Mouse (Mus musculus): Measurements from ENCODE around the gene Snx29. TPM values are rescaled to one million over a fixed set of nuclear protein-coding genes. Genes with fewer than 3 reads are reported as not detected.

Gene Snx29
- polyA plus RNA-seq, 1 experiment from 2014 or later = 16.0 TPM

DNA sequence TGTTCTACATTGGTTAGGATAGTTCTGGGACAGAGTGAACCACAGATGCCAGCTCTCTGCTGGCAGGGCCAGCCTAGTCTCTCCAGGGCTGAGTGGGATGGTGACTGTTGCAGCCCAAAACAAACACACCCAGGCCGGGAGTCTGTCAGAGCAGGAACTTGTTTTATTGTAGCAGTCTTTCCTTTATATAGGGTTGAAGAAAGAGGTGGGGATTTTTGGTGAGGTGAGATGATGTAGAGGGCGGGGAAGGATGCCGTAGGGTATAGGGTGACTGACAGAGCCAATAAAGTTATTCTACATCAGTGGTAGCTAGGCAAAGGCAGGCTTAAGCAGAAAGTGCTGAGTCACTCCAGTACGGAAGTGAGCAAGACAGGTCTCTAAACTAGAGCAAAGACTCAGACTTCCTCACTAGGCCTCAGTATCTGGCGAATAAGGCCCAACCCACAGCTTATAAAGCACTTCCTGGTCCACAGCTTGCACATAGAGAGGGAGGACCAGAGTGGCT, 133.5 kb downstream of the Snx29 start:
- no peaks in the 10 kb centered on the region for H3K27me3 ChIP-seq
- peaks cover 5% of the 10 kb centered on the region; the same call in 1 of the 2 replicates for H3K4me1 ChIP-seq
- H3K36me3 ChIP-seq = peaks cover 27% of the 10 kb centered on the region
- H3K27ac ChIP-seq = no peak overlapping the region
- no peak for ATAC-seq (ENCODE audit: insufficient number of reproducible peaks, insufficient read depth, low FRiP score, low TSS enrichment)
- WGBS = 85% methylated on average over 5 of the region's 5 CpGs
- H3K4me3 ChIP-seq = no peak overlapping the region
- no peak overlapping the region for H3K4me2 ChIP-seq (replicated peaks)
- H3K9me3 ChIP-seq = 0 out of 2 replicates have a peak, but pooled peaks cover 3% of the 10 kb centered on the region
- H3K9ac ChIP-seq = no peak overlapping the region

DNA sequence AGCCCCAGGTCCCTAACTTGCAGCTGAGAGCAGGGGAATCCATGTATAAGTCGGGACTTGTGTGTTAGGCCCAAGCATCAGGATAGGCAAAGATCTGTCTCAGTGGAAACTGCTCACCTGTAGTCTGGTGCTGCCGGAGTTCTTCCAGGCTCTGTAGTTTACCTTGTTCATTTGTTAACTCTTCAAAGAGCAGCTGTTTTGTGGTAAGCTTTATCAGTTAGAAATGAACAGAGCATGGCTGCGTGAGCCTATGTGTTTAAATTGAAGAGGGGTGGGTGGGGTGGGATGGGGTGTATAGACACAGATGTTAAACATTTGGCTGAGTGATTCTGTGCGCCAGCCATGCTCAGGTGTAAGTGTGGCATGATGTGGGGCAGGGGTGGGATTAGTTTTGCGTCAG, 134.4 kb downstream of the Snx29 start:
- Histone ChIP-seq H3K9me3 (0 out of 2 replicates have a peak, but pooled peaks cover 3% of the 10 kb centered on the region), H3K4me2 (replicated peaks) (no peak overlapping the region), H3K27me3 (no peaks in the 10 kb centered on the region), H3K27ac (no peak overlapping the region), H3K4me1 (peaks cover 5% of the 10 kb centered on the region; the same call in 1 of the 2 replicates), H3K4me3 (no peak overlapping the region), H3K36me3 (peaks cover 25% of the 10 kb centered on the region), H3K9ac (no peak overlapping the region)
- ATAC-seq (ENCODE audit: insufficient number of reproducible peaks, insufficient read depth, low FRiP score, low TSS enrichment) = no peak
- WGBS = 70% methylated on average over 5 of the region's 5 CpGs

DNA sequence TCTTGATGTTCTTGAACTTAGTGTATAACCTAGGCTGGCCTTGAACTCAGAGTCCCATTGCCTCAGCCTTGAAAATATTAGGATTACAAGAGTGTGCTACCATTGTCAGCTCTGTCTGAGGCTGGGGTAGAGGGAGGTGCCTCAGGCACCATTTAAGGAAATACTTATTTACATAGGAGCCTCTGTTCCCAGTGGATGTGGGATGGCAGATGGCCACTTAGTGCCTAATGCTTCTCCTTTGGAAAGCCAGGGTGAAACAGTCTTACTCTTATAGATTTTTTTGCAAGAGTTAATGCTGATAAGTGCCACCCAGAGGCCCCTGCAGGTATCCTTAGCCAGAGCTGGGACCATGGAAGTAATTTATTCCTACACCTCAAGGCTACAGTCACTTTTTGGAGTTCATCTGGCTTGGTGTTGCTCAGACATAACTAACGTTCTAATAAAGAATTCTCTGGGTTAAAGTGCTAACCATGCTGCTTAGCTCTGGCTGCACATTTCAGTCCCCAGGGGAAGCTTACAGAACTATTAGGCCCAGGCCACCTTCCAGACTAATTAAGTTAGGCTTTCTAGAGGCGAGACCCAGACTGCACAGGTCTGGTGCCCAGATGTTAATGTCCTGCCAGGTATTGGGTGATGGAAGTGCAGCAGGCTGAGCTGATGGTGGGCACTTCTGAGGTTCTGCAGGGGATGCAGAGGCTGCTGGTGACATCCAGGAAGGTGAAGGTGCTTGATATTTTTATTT, 135.1 kb downstream of the Snx29 start:
- 0 out of 2 replicates have a peak overlapping the region, but pooled peaks have one; percentile 46 for H3K27ac ChIP-seq
- no peak for ATAC-seq (ENCODE audit: insufficient number of reproducible peaks, insufficient read depth, low FRiP score, low TSS enrichment)
- no peaks in the 10 kb centered on the region for H3K27me3 ChIP-seq
- H3K4me3 ChIP-seq = no peak overlapping the region
- 0 out of 2 replicates have a peak, but pooled peaks cover 3% of the 10 kb centered on the region for H3K9me3 ChIP-seq
- 20% methylated on average over 2 of the region's 2 CpGs for whole genome bisulfite sequencing
- H3K4me2 ChIP-seq (replicated peaks) = no peak overlapping the region
- no peak overlapping the region for H3K9ac ChIP-seq
- peaks cover 5% of the 10 kb centered on the region; the same call in 1 of the 2 replicates for H3K4me1 ChIP-seq
- H3K36me3 ChIP-seq = peaks cover 18% of the 10 kb centered on the region

DNA sequence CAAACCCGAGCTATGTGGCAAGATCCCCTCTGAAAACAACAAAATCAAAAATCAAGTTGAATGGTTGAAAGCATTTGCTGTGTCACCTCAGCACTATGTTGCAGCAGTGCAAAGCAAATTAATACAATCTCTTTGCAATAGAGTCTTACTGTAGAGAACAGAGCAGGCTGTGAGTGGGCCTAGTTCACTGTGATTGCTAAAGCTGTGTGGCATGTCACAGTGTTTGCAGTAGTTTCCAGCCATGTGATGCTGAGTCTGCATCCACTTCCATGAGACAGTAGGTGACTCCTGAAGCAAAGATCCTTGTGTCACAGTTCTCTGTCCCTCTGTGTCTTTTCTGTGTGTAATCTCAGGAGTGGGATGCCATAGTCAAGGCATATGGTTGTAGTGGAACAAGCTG, 137.5 kb downstream of the Snx29 start:
- Histone ChIP-seq H3K4me3 (no peak overlapping the region), H3K27ac (no peak overlapping the region), H3K36me3 (0 out of 2 replicates have a peak, but pooled peaks cover 5% of the 10 kb centered on the region), H3K4me2 (replicated peaks) (no peak overlapping the region), H3K4me1 (peaks cover 5% of the 10 kb centered on the region; the same call in 1 of the 2 replicates), H3K9me3 (no peaks in the 10 kb centered on the region), H3K27me3 (no peaks in the 10 kb centered on the region), H3K9ac (no peak overlapping the region)
- no peak for ATAC-seq (ENCODE audit: insufficient number of reproducible peaks, insufficient read depth, low FRiP score, low TSS enrichment)
- WGBS = 89% methylated on average over 1 of the region's 1 CpGs

DNA sequence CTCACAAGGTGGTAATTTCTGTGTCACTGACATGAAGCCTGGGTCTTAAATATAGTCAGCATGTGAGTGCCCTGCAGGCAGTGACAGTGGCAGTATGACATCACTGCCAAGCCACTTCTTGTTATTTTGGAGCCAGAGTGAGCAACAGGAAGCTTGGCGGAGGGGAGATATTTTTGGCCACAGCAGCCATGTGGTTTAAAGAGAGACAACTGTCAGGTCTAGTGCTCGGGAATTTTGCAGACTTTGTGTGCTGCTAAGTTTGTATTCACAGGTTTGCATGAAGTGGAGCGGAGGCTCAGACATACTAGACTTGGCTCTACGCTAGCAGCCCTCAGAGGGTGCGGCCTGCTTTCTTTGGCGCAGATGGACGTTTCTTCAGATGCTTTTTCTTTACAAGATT, 138.9 kb downstream of the Snx29 start:
- Histone ChIP-seq H3K4me2 (replicated peaks) (no peak overlapping the region), H3K27ac (no peak overlapping the region)
- 67% methylated on average over 7 of the region's 7 CpGs for WGBS

DNA sequence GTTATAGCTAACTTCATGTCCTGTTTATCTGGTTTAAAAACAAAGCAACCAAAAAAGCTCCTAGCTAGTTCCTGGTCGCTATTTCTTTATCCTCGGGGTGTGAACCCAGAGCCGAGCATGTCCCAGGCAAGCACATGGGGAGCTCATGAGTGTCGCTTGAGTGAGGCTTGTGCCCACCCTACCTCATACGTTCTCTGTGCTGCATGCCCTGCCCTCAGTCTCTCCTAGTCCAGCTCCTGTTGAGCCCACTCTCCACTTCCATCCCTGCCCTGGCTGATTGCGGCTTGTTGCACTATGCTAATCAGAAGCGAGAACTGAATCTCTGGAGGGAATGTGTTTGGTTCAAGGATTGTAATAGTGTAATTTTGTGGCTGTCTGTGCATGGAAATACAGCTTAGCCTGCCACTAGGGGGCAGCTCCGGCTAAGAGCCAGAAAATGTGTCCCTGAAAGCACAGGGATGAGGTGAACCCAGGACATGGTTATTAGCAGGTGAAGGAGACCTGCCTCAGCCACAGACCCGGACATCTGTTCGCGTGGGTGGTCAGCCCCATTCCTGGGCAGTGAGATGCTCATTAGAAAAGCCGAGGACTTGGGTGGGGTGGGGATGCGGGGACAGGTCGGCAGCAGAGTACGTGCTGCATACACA, 145.9 kb downstream of the Snx29 start:
- Histone ChIP-seq H3K4me3 (no peak overlapping the region), H3K36me3 (0 out of 2 replicates have a peak, but pooled peaks cover 5% of the 10 kb centered on the region), H3K9me3 (no peaks in the 10 kb centered on the region), H3K4me1 (no peaks in the 10 kb centered on the region), H3K27me3 (no peaks in the 10 kb centered on the region), H3K27ac (no peak overlapping the region), H3K9ac (no peak overlapping the region), H3K4me2 (replicated peaks) (no peak overlapping the region)
- no peak for ATAC-seq (ENCODE audit: insufficient number of reproducible peaks, insufficient read depth, low FRiP score, low TSS enrichment)
- 67% methylated on average over 15 of the region's 15 CpGs for WGBS

More for the DNA sequence above, 138.9 kb downstream of the Snx29 start:
- no peak for ATAC-seq (ENCODE audit: insufficient number of reproducible peaks, insufficient read depth, low FRiP score, low TSS enrichment)
- Histone ChIP-seq H3K27me3 (no peaks in the 10 kb centered on the region), H3K9ac (no peak overlapping the region), H3K4me1 (peaks cover 5% of the 10 kb centered on the region; the same call in 1 of the 2 replicates), H3K4me3 (no peak overlapping the region), H3K36me3 (0 out of 2 replicates have a peak, but pooled peaks cover 5% of the 10 kb centered on the region), H3K9me3 (no peaks in the 10 kb centered on the region)

DNA sequence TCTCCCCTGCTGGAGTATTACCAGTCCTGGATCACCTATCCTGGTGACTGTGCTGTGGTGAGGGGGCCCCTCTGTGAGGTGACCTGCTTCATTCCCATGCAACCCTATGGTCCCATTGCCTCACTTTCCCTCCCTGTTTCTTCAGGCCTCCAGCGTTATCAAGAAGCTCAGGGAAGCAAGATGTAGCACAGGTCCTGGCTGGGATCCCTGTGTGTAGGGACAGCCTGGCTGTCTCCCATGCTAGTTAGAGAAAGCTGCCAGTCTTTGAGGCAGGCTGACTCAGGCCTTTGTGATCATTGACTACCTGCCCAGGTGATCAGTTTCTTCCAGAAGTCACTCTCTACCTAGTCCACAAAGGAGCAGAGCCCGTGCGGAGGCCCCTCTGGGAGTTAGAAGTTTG, 146.8 kb downstream of the Snx29 start:
- Histone ChIP-seq H3K4me1 (no peaks in the 10 kb centered on the region), H3K9ac (no peak overlapping the region), H3K36me3 (0 out of 2 replicates have a peak, but pooled peaks cover 3% of the 10 kb centered on the region), H3K27ac (no peak overlapping the region), H3K9me3 (no peaks in the 10 kb centered on the region), H3K4me2 (replicated peaks) (no peak overlapping the region), H3K4me3 (no peak overlapping the region), H3K27me3 (no peaks in the 10 kb centered on the region)
- WGBS = 87% methylated on average over 3 of the region's 3 CpGs
- no peak for ATAC-seq (ENCODE audit: insufficient number of reproducible peaks, insufficient read depth, low FRiP score, low TSS enrichment)

DNA sequence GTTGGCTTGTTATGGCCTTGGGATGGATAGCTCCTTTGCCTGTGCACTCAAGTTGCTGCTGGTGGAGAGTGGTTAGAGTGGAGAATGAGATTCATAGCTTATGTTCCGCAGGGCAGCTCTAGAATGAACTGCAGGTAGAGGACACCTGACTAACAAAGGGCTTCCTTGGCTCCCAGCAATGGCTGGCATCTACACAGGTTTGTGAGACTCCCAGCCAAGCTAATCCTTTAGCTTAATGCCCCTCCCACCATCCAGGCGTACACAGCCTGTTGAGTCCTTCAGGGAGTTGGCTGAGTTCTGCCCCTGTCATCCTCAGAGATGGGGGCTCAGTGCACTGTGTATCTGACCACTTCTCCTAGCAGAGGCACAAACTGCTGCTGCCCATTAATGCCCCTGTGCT, 148.5 kb downstream of the Snx29 start:
- H3K9me3 ChIP-seq = no peaks in the 10 kb centered on the region
- no peak overlapping the region for H3K27ac ChIP-seq
- no peak for ATAC-seq (ENCODE audit: insufficient number of reproducible peaks, insufficient read depth, low FRiP score, low TSS enrichment)
- no peaks in the 10 kb centered on the region for H3K27me3 ChIP-seq
- H3K4me2 ChIP-seq (replicated peaks) = no peak overlapping the region
- no peak overlapping the region for H3K9ac ChIP-seq
- H3K4me3 ChIP-seq = no peak overlapping the region
- 78% methylated on average over 2 of the region's 2 CpGs for WGBS
- H3K4me1 ChIP-seq = no peaks in the 10 kb centered on the region
- H3K36me3 ChIP-seq = no peaks in the 10 kb centered on the region

DNA sequence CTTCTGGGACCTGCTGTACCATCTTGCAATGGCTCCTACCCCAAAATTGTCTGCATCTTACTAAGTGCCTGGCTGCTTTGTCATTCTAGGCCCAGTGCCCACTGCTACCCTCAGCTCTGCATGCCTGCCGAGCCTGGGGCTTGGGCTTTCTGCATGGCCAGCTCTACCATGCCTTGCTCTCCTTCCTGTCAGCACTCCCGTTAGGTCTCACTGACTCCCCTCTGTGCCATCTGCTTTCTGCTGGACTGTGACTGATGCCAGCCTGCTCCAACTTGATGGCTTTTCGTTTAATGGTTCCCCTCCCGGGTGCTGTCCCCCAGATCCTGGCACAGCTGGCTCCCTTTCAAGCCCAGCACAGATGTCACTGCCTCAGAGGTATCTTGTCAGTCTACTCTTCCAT, 150.1 kb downstream of the Snx29 start:
- Histone ChIP-seq H3K27me3 (no peaks in the 10 kb centered on the region), H3K4me2 (replicated peaks) (no peak overlapping the region), H3K4me1 (no peaks in the 10 kb centered on the region), H3K36me3 (no peaks in the 10 kb centered on the region), H3K27ac (no peak overlapping the region), H3K4me3 (no peak overlapping the region), H3K9me3 (no peaks in the 10 kb centered on the region), H3K9ac (no peak overlapping the region)
- ATAC-seq (ENCODE audit: insufficient number of reproducible peaks, insufficient read depth, low FRiP score, low TSS enrichment) = no peak
- WGBS = 87% methylated on average over 4 of the region's 4 CpGs

DNA sequence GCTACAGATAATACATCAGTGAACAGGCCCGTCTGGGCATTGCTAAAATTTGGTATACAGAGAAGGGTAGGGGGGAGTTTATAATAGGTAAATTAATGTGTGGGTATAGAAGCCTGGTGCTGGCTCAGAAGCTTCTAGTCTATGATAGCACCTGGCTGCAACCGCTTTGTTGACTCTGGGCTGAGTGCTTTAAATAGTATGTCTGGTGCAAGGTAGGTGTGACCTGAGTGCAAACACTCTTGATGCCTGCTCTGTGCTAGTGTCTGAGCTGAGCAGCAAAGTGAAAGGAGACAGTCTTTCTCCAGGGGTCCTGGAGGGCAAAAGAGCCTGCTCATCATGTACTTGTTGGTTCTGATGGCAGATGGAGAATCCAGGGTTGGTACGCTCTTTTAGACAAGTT, 150.8 kb downstream of the Snx29 start:
- Histone ChIP-seq H3K4me1 (no peaks in the 10 kb centered on the region), H3K36me3 (no peaks in the 10 kb centered on the region), H3K27me3 (no peaks in the 10 kb centered on the region), H3K4me3 (no peak overlapping the region), H3K9me3 (no peaks in the 10 kb centered on the region), H3K27ac (no peak overlapping the region), H3K4me2 (replicated peaks) (no peak overlapping the region), H3K9ac (no peak overlapping the region)
- 84% methylated on average over 3 of the region's 3 CpGs for WGBS
- ATAC-seq (ENCODE audit: insufficient number of reproducible peaks, insufficient read depth, low FRiP score, low TSS enrichment) = no peak

DNA sequence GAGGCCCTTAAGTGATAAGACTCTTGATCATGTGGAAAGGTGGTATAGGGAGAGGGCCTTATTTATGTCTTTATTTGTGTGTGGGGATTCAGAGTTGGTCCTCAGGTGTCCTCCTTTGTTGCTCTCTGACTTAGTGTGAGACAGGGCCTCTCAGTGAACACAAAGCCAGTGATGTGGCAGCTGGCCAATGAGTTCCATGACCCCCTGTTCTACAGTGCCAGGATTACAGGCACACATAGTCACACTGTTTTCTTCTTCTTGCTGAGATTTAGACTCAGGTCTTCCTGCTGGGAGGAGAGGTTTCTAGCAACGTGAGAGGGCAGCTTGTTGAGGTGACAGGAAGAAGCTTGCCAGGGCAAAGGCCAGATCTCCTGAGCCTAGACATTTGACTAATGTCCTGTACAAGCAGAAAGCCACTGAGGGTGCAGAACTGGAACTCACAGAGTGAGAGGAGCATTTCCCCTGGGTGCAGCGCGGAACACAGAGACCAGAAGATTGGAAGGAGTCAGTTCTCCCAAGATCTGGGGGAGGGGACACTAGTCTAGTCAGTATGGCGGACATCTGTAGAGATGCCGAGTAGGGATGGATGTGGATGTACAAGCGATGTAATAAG, 151.3 kb downstream of the Snx29 start:
- H3K4me3 ChIP-seq = no peak overlapping the region
- H3K4me1 ChIP-seq = no peaks in the 10 kb centered on the region
- WGBS = 81% methylated on average over 6 of the region's 6 CpGs
- H3K4me2 ChIP-seq (replicated peaks) = no peak overlapping the region
- no peaks in the 10 kb centered on the region for H3K36me3 ChIP-seq
- no peak overlapping the region for H3K9ac ChIP-seq
- ATAC-seq (ENCODE audit: insufficient number of reproducible peaks, insufficient read depth, low FRiP score, low TSS enrichment) = no peak
- no peaks in the 10 kb centered on the region for H3K9me3 ChIP-seq
- no peak overlapping the region for H3K27ac ChIP-seq
- H3K27me3 ChIP-seq = no peaks in the 10 kb centered on the region
